In the genomic region with DNA sequence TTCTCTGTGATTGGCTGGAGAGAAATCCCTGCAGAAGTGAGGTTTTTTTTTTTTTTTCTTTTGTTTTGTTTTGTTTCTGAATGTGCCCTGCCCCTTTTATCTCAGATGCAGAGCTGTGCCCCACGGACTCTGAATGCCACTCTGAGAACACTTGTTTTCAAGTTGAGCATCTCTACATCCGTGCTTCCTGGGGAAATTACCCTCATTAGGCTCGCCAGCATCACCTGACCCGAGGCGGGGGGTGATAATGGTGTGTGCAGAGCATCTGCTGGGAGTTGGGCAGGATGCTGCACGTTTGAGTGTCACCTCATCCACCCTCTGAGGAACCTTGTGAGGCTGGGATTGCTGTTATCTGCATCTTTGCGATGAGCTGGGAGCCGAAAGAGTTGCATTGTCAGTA, we compare ENCODE assay signal across 24 mouse cellular contexts. TPM values are rescaled to one million over a fixed set of nuclear protein-coding genes. Genes with fewer than 3 reads are reported as not detected.
DNase-seq lines count a peak whose midpoint lies in the region; ATAC-seq lines count a peak whose summit lies in the region.
"Had no signal": no experiment of that assay in that cellular context is flagged by ENCODE, and none has a peak within 500 bp of the region (broad histone marks: within the 10 kb centered on the region; RNA-seq: fewer than 3 reads in every experiment).

No protein-coding gene starts in this region.

- peak; percentile 36 for DNase-seq in CD4-positive helper T cell, adult 2 months (ENCODE audit: low read depth, low spot score)
- peak; percentile 21 for DNase-seq in CD4-positive, CD25-positive, alpha-beta regulatory T cell, adult 2 months (ENCODE audit: low read depth, low spot score)
- DNase-seq in kidney, postnatal 4 days = no peak
- DNase-seq: adrenal gland, adult 2 months; adrenal gland, postnatal 14 days; cerebellum, adult 11 months; cerebellum, adult 2 months; cerebellum, adult 9-11 months; cerebellum, postnatal 25 days; gastrocnemius, postnatal 25 days; heart, adult 18-20 months; heart, postnatal 10 days; heart, postnatal 36 days had no signal

- no peak overlapping the region for H3K4me3 ChIP-seq in forebrain, embryonic 12.5 days (replicated peaks)
- H3K4me3 ChIP-seq in kidney, embryonic 16.5 days (ENCODE audit: low read length) = no peak overlapping the region
- H3K4me3 ChIP-seq: embryonic facial prominence, embryonic 12.5 days; embryonic facial prominence, embryonic 15.5 days; forebrain, embryonic 15.5 days; heart, embryonic 12.5 days; heart, embryonic 15.5 days; intestine, embryonic 15.5 days had no signal

- H3K4me1 ChIP-seq in forebrain, embryonic 12.5 days = peaks cover 7% of the 10 kb centered on the region
- H3K4me1 ChIP-seq in kidney, embryonic 16.5 days (ENCODE audit: insufficient read depth, low read length) = no peaks in the 10 kb centered on the region
- H3K4me1 ChIP-seq: embryonic facial prominence, embryonic 15.5 days; heart, embryonic 12.5 days; heart, embryonic 15.5 days; intestine, embryonic 15.5 days had no signal

- no peaks in the 10 kb centered on the region for H3K36me3 ChIP-seq in forebrain, embryonic 12.5 days (replicated peaks)
- no peaks in the 10 kb centered on the region for H3K36me3 ChIP-seq in kidney, embryonic 16.5 days (ENCODE audit: insufficient read depth, low read length)
- H3K36me3 ChIP-seq: embryonic facial prominence, embryonic 12.5 days; embryonic facial prominence, embryonic 15.5 days; forebrain, embryonic 15.5 days; heart, embryonic 12.5 days; heart, embryonic 15.5 days; intestine, embryonic 15.5 days had no signal

- peaks cover 8% of the 10 kb centered on the region for H3K27me3 ChIP-seq in forebrain, embryonic 12.5 days
- 0 out of 2 replicates have a peak, but pooled peaks cover 4% of the 10 kb centered on the region for H3K27me3 ChIP-seq in kidney, embryonic 16.5 days (ENCODE audit: insufficient read depth, low read length)
- H3K27me3 ChIP-seq: forebrain, embryonic 15.5 days had no signal

- ATAC-seq in activated CD4-positive, CD25-positive, alpha-beta regulatory T cell, adult 4 months = peak; percentile 46
- no peak for ATAC-seq in forebrain, embryonic 12.5 days (ENCODE audit: low FRiP score)
- no peak for ATAC-seq in kidney, embryonic 16.5 days (ENCODE audit: low FRiP score, low TSS enrichment)
- ATAC-seq: forebrain, embryonic 15.5 days; hindbrain, postnatal 0 days; intestine, embryonic 15.5 days had no signal

- no peak overlapping the region for H3K4me2 ChIP-seq in forebrain, embryonic 12.5 days
- H3K4me2 ChIP-seq in kidney, embryonic 16.5 days (replicated peaks; ENCODE audit: low read depth, low read length) = no peak overlapping the region
- H3K4me2 ChIP-seq: embryonic facial prominence, embryonic 12.5 days; embryonic facial prominence, embryonic 15.5 days; forebrain, embryonic 15.5 days; heart, embryonic 12.5 days; heart, embryonic 15.5 days; hindbrain, embryonic 14.5 days; intestine, embryonic 15.5 days had no signal

- WGBS in forebrain, embryonic 12.5 days = 56% methylated on average over 8 of the region's 8 CpGs
- WGBS in kidney, embryonic 16.5 days = 47% methylated on average over 8 of the region's 8 CpGs

- no peak overlapping the region for H3K9ac ChIP-seq in forebrain, embryonic 12.5 days
- no peak overlapping the region for H3K9ac ChIP-seq in kidney, embryonic 16.5 days (replicated peaks; ENCODE audit: low read length)
- H3K9ac ChIP-seq: embryonic facial prominence, embryonic 12.5 days; embryonic facial prominence, embryonic 15.5 days; forebrain, embryonic 15.5 days; heart, embryonic 12.5 days; heart, embryonic 15.5 days; hindbrain, embryonic 14.5 days; intestine, embryonic 15.5 days had no signal

- no peaks in the 10 kb centered on the region for H3K9me3 ChIP-seq in forebrain, embryonic 12.5 days
- H3K9me3 ChIP-seq in kidney, embryonic 16.5 days (ENCODE audit: low read length) = 0 out of 2 replicates have a peak, but pooled peaks cover 6% of the 10 kb centered on the region
- H3K9me3 ChIP-seq: embryonic facial prominence, embryonic 12.5 days; embryonic facial prominence, embryonic 15.5 days; forebrain, embryonic 15.5 days; heart, embryonic 15.5 days; intestine, embryonic 15.5 days had no signal

- H3K27ac ChIP-seq in forebrain, embryonic 12.5 days = no peak overlapping the region
- no peak overlapping the region for H3K27ac ChIP-seq in kidney, embryonic 16.5 days (ENCODE audit: low read length)
- H3K27ac ChIP-seq: embryonic facial prominence, embryonic 12.5 days; embryonic facial prominence, embryonic 15.5 days; forebrain, embryonic 15.5 days; heart, embryonic 15.5 days; hindbrain, embryonic 14.5 days; hindbrain, postnatal 0 days; intestine, embryonic 15.5 days had no signal

RNA-seq across cellular contexts. Expression of a gene that starts 14.2 kb away (rescaled TPM):
- polyA plus RNA-seq in activated CD4-positive, CD25-positive, alpha-beta regulatory T cell, adult 4 months (2017; shearing (Covaris generic)) = not detected
- polyA plus RNA-seq in forebrain, embryonic 12.5 days (2016; fragmentation: Nextera tagmentation; extraction: Ambion mirVana) = 0.15 and 0.23 TPM in 2 replicates
- polyA plus RNA-seq in kidney, embryonic 16.5 days (2015; fragmentation: Nextera tagmentation; extraction: Ambion mirVana) = 0.13 and 0.21 TPM in 2 replicates
- polyA plus RNA-seq: heart, embryonic 12.5 days had no signal

Comparison
In these comparisons a context has a peak if more than half of its experiments do, and no peak if none do; other contexts are left out.
1. DNase-seq: peak in CD4-positive helper T cell, adult 2 months (single experiment) and CD4-positive, CD25-positive, alpha-beta regulatory T cell, adult 2 months (single experiment); none in kidney, postnatal 4 days (0 of 2).